Mouse (Mus musculus): ENCODE results near the gene Ugt2b34. TPM values are rescaled to one million over a fixed set of nuclear protein-coding genes. Genes with fewer than 3 reads are reported as not detected.

The Ugt2b34 gene
- not detected in 2 replicates for polyA plus RNA-seq (2016; fragmentation: Nextera tagmentation; extraction: Ambion mirVana)

- Histone ChIP-seq H3K4me1 (no peaks in the 10 kb centered on the region), H3K27ac (no peak within 1 kb of the TSS), H3K4me2 (replicated peaks) (no peak within 1 kb of the TSS), H3K36me3 (no peaks in the 10 kb centered on the region), H3K27me3 (no peaks in the 10 kb centered on the region), H3K4me3 (no peak within 1 kb of the TSS), H3K9me3 (replicated peaks) (no peaks in the 10 kb centered on the region), H3K9ac (no peak within 1 kb of the TSS)
- ATAC-seq (ENCODE audit: low FRiP score), result no peak
- WGBS, result 75% methylated on average over 1 of the region's 1 CpGs
These were observed at the start of gene Ugt2b34 for GRCm38 (mm10) chr5:86906758-86907157. Gene Ugt2b34 (minus strand): TSS chr5:86906937.

GRCm38 (mm10) chr5:86942111-86942510 lies 35.4 kb upstream of the Ugt2b34 start:
- Histone ChIP-seq H3K9ac (no peak overlapping the region), H3K9me3 (replicated peaks) (no peaks in the 10 kb centered on the region), H3K4me3 (no peak overlapping the region), H3K27me3 (no peaks in the 10 kb centered on the region), H3K36me3 (no peaks in the 10 kb centered on the region), H3K4me1 (no peaks in the 10 kb centered on the region), H3K27ac (no peak overlapping the region), H3K4me2 (replicated peaks) (no peak overlapping the region)
- WGBS, result 92% methylated on average over 2 of the region's 2 CpGs
- no peak for ATAC-seq (ENCODE audit: low FRiP score)

- H3K27me3 ChIP-seq, result no peaks in the 10 kb centered on the region
- H3K27ac ChIP-seq, result no peak within 1 kb of the TSS
- no peaks in the 10 kb centered on the region for H3K36me3 ChIP-seq
- no peak within 1 kb of the TSS for H3K4me3 ChIP-seq
- H3K4me1 ChIP-seq, result no peaks in the 10 kb centered on the region
- 84% methylated on average over 2 of the region's 2 CpGs for WGBS
- no peak within 1 kb of the TSS for H3K4me2 ChIP-seq (replicated peaks)
- ATAC-seq (ENCODE audit: low FRiP score), result no peak
- H3K9ac ChIP-seq, result no peak within 1 kb of the TSS
- no peaks in the 10 kb centered on the region for H3K9me3 ChIP-seq (replicated peaks)
These were observed 19.7 kb upstream of the Ugt2b34 start, which contains the start of gene Ugt2b1 for GRCm38 (mm10) chr5:86926426-86926825. Gene Ugt2b1 (minus strand): TSS chr5:86926530.

GRCm38 (mm10) chr5:86920661-86921233 lies 14.0 kb upstream of the Ugt2b34 start:
- ATAC-seq (ENCODE audit: low FRiP score), result no peak
- Histone ChIP-seq H3K27ac (no peak overlapping the region), H3K9ac (no peak overlapping the region), H3K4me1 (no peaks in the 10 kb centered on the region), H3K36me3 (no peaks in the 10 kb centered on the region), H3K4me2 (replicated peaks) (no peak overlapping the region), H3K4me3 (no peak overlapping the region), H3K9me3 (replicated peaks) (no peaks in the 10 kb centered on the region), H3K27me3 (no peaks in the 10 kb centered on the region)
- 79% methylated on average over 3 of the region's 3 CpGs for WGBS

GRCm38 (mm10) chr5:86911357-86912099 lies 4.8 kb upstream of the Ugt2b34 start:
- WGBS, result 86% methylated on average over 3 of the region's 3 CpGs
- no peak overlapping the region for H3K27ac ChIP-seq

DNA sequence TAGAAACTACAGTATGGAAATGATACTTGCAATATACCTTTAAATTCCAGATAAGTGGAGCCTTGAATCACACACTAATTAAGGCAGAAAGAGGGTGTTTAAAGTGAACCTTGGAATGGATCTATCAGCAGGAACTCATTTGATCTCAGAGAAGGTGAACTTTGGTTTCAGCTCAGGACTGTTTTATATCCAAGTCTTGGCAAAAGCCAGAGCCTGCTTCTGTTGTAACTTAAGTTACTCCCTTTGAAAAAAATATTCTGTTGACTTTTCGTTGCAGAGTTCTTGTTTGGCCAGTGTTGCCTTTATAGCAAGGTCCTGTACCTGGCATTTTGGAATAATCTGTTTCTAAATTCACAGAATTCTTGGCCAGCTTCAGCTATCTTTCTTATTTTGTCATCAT lies 4.0 kb upstream of the Ugt2b34 start:
- Histone ChIP-seq H3K4me3 (no peak overlapping the region), H3K27me3 (no peaks in the 10 kb centered on the region), H3K4me1 (no peaks in the 10 kb centered on the region), H3K4me2 (replicated peaks) (no peak overlapping the region), H3K9ac (no peak overlapping the region), H3K9me3 (replicated peaks) (no peaks in the 10 kb centered on the region), H3K27ac (no peak overlapping the region), H3K36me3 (no peaks in the 10 kb centered on the region)
- 85% methylated on average over 1 of the region's 1 CpGs for WGBS
- ATAC-seq (ENCODE audit: low FRiP score), result no peak

More at GRCm38 (mm10) chr5:86911357-86912099, 4.8 kb upstream of the Ugt2b34 start:
- no peaks in the 10 kb centered on the region for H3K27me3 ChIP-seq
- ATAC-seq (ENCODE audit: low FRiP score), result no peak
- H3K4me2 ChIP-seq (replicated peaks), result no peak overlapping the region
- no peak overlapping the region for H3K4me3 ChIP-seq
- no peaks in the 10 kb centered on the region for H3K9me3 ChIP-seq (replicated peaks)
- no peaks in the 10 kb centered on the region for H3K36me3 ChIP-seq
- no peaks in the 10 kb centered on the region for H3K4me1 ChIP-seq
- no peak overlapping the region for H3K9ac ChIP-seq

GRCm38 (mm10) chr5:86889933-86890332 lies 16.8 kb downstream of the Ugt2b34 start:
- no peaks in the 10 kb centered on the region for H3K4me1 ChIP-seq
- H3K27me3 ChIP-seq, result no peaks in the 10 kb centered on the region
- H3K36me3 ChIP-seq, result no peaks in the 10 kb centered on the region
- ATAC-seq (ENCODE audit: low FRiP score), result no peak
- no peak overlapping the region for H3K9ac ChIP-seq
- no peak overlapping the region for H3K27ac ChIP-seq
- H3K4me2 ChIP-seq (replicated peaks), result no peak overlapping the region
- 0 out of 2 replicates have a peak, but pooled peaks cover 3% of the 10 kb centered on the region for H3K9me3 ChIP-seq (replicated peaks)
- 97% methylated on average over 1 of the region's 1 CpGs for WGBS
- no peak overlapping the region for H3K4me3 ChIP-seq

DNA sequence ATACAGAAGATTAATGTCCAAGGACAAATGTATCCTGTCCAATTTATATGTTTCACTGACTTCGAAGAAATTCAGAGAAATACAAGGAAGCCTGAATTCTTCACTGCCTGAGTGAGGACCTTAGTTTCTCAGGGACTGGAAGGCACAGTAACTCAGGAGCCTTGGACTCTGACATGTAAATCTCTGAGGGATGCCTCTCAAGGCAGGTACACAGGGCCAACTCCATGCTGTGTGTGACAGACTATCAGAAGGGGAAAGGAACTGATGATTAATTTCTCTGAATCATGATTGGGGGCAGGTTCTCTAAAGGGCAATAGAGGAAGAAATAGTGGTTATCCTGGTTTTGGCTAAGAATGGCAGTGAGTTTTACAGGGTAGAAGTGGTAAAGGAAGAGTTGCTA lies 18.3 kb downstream of the Ugt2b34 start:
- Histone ChIP-seq H3K27ac (no peak overlapping the region), H3K36me3 (no peaks in the 10 kb centered on the region), H3K27me3 (no peaks in the 10 kb centered on the region), H3K4me2 (replicated peaks) (no peak overlapping the region), H3K9me3 (replicated peaks) (no peaks in the 10 kb centered on the region), H3K9ac (no peak overlapping the region), H3K4me3 (no peak overlapping the region), H3K4me1 (no peaks in the 10 kb centered on the region)
- no peak for ATAC-seq (ENCODE audit: low FRiP score)
- 83% methylated on average over 1 of the region's 1 CpGs for WGBS

DNA sequence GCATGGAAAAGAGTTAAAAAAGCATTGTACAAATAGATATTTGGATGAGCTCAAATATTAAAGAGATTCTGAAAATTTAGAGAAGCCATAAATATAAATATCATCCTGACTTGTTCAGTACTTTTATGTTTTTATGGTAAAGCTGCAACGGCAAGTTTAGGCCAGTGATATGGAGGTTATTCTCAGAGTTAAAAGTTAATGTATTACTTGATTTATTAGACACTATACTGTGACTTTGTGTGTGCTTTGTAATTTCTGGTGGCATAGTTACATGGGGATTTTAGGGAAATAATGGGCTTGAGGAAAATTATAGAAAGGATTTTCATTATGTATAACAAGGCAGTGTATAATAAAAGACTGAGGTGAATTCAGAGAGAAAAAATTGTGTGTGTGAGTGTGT lies 19.7 kb downstream of the Ugt2b34 start:
- Histone ChIP-seq H3K9ac (no peak overlapping the region), H3K27me3 (no peaks in the 10 kb centered on the region), H3K4me1 (no peaks in the 10 kb centered on the region), H3K4me3 (no peak overlapping the region), H3K27ac (no peak overlapping the region), H3K9me3 (replicated peaks) (no peaks in the 10 kb centered on the region), H3K36me3 (no peaks in the 10 kb centered on the region), H3K4me2 (replicated peaks) (no peak overlapping the region)
- WGBS, result 98% methylated on average over 1 of the region's 1 CpGs
- no peak for ATAC-seq (ENCODE audit: low FRiP score)

DNA sequence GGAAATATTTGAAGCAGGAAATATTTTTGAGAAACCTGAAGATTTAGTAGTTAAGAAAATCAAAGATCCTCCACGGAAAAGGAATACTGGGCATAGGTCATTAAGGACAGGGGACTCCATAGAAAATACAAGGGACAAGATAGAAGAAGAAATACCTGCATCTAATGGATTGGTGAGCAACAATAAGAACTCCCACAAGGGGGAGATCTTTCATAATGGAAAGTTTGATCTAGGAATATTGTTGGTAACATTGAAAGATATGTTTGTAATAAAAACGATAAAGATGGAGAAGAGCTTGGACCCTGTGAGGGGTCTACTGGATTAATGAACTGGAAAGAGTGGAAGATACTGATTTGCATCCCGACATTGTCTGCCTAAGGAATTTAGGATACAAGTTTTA lies 20.1 kb downstream of the Ugt2b34 start:
- no peak overlapping the region for H3K4me3 ChIP-seq
- WGBS, result 48% methylated on average over 3 of the region's 3 CpGs
- H3K36me3 ChIP-seq, result no peaks in the 10 kb centered on the region
- no peak overlapping the region for H3K4me2 ChIP-seq (replicated peaks)
- H3K9ac ChIP-seq, result no peak overlapping the region
- no peak for ATAC-seq (ENCODE audit: low FRiP score)
- no peaks in the 10 kb centered on the region for H3K27me3 ChIP-seq
- no peaks in the 10 kb centered on the region for H3K4me1 ChIP-seq
- H3K27ac ChIP-seq, result no peak overlapping the region
- H3K9me3 ChIP-seq (replicated peaks), result no peaks in the 10 kb centered on the region

DNA sequence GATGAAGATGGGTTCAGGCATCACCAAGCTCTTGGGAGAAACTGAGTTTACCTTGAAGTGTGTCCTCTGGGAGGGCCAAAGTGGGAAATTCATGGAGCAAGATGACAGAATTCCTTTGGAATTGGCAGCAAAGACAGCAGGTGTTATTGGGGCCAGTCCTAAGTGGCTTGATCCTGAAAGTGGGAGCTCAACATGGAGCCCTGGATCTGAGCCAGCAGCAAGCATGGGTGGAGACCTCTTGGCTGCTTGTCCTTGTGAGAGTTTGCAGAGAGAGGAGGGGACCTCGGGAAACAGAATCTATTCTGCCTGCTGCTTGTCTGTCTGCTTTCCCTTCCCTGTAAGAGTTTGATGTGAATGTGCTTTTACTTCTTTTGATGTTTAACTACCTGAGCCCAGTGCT lies 34.9 kb downstream of the Ugt2b34 start:
- H3K4me1 ChIP-seq, result no peaks in the 10 kb centered on the region
- H3K9ac ChIP-seq, result no peak overlapping the region
- H3K4me3 ChIP-seq, result no peak overlapping the region
- no peak overlapping the region for H3K27ac ChIP-seq
- no peak overlapping the region for H3K4me2 ChIP-seq (replicated peaks)
- 78% methylated on average over 1 of the region's 1 CpGs for WGBS
- no peaks in the 10 kb centered on the region for H3K9me3 ChIP-seq (replicated peaks)
- no peaks in the 10 kb centered on the region for H3K36me3 ChIP-seq
- ATAC-seq (ENCODE audit: low FRiP score), result no peak
- no peaks in the 10 kb centered on the region for H3K27me3 ChIP-seq

DNA sequence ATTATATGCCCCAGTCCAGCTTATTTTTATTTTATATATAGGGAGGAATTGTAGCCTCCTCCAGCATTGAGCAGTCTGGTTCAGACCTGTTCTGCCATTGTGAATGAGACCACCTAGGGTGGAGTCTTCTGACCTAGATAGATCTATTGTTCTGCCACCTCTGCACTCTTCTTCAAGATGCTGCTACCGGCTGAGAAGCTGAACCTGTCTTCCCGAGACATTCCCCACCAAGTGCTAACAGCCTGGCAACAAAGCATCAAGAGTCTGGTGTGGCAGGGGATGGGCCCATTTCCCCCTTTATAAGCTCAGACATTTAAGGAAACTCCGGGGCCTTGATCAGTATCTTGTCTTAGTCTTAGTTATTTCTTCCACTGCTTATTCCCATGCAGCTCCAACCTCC lies 48.4 kb downstream of the Ugt2b34 start:
- no peaks in the 10 kb centered on the region for H3K36me3 ChIP-seq
- 35% methylated on average over 3 of the region's 3 CpGs for WGBS
- H3K27ac ChIP-seq, result no peak overlapping the region
- ATAC-seq (ENCODE audit: low FRiP score), result no peak
- H3K9me3 ChIP-seq (replicated peaks), result no peaks in the 10 kb centered on the region
- no peak overlapping the region for H3K4me3 ChIP-seq
- H3K4me2 ChIP-seq (replicated peaks), result no peak overlapping the region
- no peaks in the 10 kb centered on the region for H3K4me1 ChIP-seq
- H3K9ac ChIP-seq, result no peak overlapping the region
- H3K27me3 ChIP-seq, result no peaks in the 10 kb centered on the region

DNA sequence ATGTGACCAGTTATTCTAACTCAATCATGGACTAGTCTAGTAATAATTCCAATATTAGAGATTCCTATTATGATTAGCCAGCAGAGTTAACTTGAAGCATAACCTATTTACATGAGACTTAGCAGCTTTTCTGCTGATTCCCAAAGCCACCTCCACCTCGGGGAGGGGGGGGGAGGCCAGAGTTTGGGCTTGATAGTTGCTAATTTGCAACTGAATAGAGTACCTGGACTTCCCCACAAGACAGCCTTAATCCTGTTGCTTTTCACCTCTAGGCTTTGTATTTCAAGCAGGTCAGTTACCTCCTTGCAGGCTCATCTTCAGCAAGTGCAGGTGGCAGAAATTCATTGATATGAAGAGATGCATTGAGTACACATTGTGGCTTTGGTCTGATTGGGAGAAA lies 49.1 kb downstream of the Ugt2b34 start:
- Histone ChIP-seq H3K36me3 (no peaks in the 10 kb centered on the region), H3K4me2 (replicated peaks) (no peak overlapping the region), H3K9me3 (replicated peaks) (no peaks in the 10 kb centered on the region), H3K27me3 (no peaks in the 10 kb centered on the region), H3K4me3 (no peak overlapping the region), H3K4me1 (no peaks in the 10 kb centered on the region), H3K27ac (no peak overlapping the region), H3K9ac (no peak overlapping the region)
- no peak for ATAC-seq (ENCODE audit: low FRiP score)
- WGBS, result 14% methylated on average over 1 of the region's 1 CpGs

Data from hindbrain, embryonic 12.5 days (tissue).